Mouse (Mus musculus) liver, embryonic 14.5 days (tissue): ENCODE measurements around the gene Cic.

ENCODE experiments used
- CTCF ChIP-seq: IDR thresholded peaks from 2 replicates; pipeline ENCODE4 v1.5.1; 2016; ENCODE audit warnings: antibody characterized with exemption, low read depth, control low read depth
- EP300 ChIP-seq: IDR thresholded peaks from 2 replicates; pipeline ENCODE4 v1.6.1; 2016; ENCODE audit warnings: antibody characterized with exemption, low read depth

DNA sequence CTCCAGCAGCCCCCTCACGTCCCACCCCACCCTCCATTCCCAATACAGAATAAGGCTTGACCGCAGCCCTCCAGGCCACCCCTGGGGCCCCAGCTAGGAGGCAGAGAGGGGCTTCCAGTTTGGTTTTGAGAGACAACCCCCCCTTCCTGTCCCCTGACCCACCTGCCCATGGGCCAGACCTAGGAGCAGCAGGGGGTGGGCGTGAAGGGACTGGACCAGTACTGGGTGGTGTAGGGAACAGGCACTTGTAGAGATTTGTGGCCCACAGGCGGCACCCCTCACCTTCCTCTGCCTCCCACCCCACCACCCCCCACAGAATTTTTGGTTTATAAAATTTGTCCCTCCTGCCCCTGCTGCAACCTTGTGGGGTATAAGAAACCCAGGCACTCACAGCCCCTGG, 24.1 kb upstream of the Cic start:
- no peak for TF ChIP-seq EP300
- TF ChIP-seq CTCF, result no peak
